Mouse (Mus musculus) urinary bladder, adult 2 months (tissue): Measurements from ENCODE around the gene Tdrd9. TPM values are rescaled to one million over a fixed set of nuclear protein-coding genes. Genes with fewer than 3 reads are reported as not detected.
"Not testable (repeated sequence)": the region's sequence is repeated elsewhere in the genome, so short reads cannot be mapped to it uniquely, and the experiment has no call there.

Experiments used
- DNase-seq: peaks from one replicate; pipeline ENCODE4 v3.0.0; 2022; ENCODE audit warnings: low spot score
- polyA plus RNA-seq: library from polyadenylated mRNA; depleted of rRNA; stranded (reverse); fragments of >200 nt; gene quantifications from 2 replicates; pipeline ENCODE4 v1.2.3, GENCODE M21; 2012

The Tdrd9 gene
- polyA plus RNA-seq, 1 experiment, result 0.06 TPM

DNA sequence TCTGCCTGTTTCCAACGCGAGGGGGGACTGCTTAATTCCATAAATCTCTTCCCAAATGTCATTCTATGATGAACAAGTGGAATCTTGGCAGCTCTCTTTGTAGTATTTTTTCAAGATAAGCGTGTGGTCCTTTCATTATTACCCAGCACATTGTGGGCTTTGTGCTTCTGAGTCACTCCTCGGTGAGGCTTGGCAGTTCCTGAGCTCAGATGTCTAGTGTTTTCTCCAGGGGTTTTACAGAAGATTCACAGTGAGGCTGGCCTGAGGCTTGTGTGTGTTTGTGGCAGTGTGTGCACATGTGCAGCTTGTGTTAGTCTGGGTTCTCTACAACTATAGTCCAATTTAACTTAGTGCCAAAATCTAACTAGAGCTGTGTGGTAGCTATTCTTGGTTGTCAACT lies 56.0 kb downstream of the Tdrd9 start:
- no peak for DNase-seq

DNA sequence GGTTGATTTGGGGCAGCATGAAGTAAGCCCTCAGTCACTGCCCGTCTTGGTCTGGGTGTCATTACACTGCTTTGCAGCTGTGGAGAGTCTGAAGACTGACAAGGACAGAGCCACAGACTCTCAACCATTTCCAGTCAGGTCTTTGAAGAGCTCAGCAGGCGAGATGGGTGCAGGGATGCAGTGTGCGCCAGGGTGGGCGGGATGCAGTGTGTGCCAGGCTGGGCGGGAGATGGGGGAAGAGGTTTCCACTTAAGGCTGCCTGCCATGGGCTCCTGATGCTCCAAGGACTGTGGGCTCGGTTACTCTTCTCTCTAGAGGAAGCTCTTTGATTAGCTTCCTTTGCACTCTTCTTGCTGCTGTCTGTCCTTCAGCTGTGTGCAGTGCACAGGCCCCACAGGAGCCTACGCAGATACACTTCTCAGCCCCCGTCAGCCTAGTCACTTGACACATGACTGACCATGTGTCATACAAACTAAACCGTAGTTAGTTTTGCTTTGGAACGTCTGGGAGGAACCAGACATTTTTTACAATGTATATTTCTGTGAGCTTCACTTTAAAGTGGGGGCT lies 62.1 kb downstream of the Tdrd9 start:
- no peak for DNase-seq

DNA sequence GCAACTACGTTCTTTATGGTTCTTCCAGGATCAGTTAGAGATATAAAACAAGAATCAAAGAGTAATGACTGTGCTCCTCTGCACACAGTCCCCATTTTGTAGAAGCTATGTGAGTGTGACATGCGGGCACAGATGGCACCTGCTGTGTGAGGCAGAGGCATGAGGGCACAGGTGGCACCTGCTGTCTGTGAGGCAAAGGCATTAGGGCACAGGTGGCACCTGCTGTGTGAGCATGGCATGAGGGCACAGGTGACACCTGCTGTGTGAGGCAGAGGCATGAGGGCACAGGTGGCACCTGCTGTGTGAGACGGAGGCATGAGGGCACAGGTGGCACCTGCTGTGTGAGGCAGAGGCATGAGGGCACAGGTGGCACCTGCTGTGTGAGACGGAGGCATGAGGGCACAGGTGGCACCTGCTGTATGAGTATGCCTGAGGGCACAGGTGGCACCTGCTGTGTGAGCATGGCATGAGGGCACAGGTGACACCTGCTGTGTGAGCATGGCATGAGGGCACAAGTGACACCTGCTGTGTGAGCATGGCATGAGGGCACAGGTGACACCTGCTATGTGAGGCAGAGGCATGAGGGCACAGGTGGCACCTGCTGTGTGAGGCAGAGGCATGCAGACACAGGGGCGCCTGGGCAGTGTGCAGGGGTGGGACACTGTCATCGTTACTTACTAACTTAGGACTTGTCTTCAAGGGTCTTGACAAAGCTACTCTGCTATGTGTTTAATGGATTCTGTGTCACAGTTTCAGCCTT lies 64.2 kb downstream of the Tdrd9 start:
- DNase-seq, result not testable (repeated sequence)

DNA sequence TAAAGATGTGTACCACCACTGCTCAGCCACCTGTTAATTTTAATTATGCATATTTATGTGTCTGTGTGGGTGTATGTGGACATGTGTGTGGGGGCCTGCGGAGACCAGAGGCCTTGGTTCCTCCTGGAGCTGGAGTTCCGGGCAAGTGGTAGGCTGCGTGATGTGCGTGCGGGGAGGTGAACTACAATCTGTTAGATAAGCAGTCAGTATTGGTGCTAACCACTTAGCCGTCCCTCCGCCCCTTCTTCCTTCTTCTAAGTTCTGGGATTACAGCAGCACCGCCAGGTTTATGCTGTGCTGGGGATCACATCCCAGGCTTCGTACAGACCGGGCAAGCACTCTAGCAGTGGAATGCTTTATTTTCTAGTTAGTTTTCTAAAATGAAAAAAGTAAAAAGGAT lies 67.1 kb downstream of the Tdrd9 start:
- DNase-seq, result no peak

DNA sequence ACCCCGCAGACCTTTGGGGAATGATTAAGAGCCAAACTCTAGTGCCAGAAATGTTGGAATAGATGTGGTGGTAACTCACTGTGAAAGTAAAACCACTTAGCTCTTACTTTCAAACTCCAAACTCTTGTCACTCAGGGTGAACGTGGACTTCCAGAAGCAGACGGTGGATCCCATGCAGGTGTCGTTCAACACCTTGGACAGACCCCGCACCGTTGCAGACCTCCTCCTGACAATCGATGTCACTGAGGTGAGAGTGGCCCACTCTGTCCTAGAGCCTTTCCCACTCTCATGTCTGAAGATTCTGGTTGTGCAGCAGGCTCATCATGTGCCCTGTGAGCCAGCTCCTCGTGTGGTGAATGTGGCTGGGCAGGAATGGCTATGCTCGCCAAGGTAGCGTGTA lies 67.8 kb downstream of the Tdrd9 start:
- DNase-seq, result no peak

DNA sequence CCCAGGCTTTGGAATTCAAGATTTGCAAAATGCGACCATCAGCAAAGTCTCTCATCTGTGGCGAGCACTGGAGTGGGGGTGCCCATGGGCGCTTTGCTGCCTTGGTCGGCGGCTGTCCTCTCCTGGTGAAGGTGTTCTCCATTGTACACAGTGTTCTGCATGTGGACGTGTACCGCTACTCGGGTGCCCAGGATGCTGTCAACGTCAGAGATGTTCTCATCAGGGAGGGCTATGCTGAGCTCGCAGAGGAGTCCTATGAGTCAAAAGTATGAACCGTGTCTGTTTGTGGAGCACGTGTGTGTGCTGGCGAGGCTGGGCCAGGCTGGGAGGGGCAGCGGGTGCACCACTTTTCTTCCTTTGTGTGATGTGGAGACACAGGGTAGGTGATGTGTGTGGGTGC lies 71.3 kb downstream of the Tdrd9 start:
- no peak for DNase-seq

DNA sequence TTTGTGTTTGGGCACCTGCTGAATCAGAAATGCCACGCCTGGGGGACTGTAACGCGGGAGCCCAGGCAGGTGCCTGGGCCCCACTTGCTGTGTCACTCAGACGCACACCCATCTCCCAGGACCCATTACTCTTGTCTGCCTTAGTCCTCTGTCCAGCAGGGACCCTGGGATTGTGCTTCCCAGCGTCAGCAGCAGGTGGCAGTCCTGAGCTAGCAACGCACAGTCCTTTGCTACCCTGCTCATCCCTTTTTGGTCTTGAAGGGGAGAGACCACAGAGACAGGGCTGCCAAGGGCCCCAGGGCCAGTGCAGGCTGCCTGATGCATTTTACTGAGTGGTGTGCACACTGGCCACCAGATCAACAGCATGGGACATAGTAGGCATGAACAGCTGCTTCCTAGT lies 106.3 kb downstream of the Tdrd9 start:
- peak; percentile 57 for DNase-seq

DNA sequence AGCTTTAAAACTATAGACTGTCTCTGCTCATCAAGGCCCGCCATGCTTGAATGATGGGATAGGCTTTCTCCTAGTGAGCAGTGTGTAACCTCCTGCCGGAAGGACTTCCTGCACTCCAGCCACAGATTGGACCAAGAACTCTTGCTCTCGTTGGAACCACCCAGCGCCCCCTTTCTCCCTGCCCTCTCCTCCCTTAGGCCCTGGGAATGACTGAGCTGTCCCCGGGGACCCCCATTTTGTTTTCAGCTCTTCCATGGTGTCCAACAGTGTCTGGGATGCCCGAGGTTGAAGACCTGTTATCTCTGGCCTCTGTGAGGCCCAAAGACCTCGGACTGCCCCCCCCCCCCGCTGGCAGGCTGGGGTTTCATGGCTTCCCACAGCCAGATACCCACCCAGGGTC lies 108.6 kb downstream of the Tdrd9 start:
- DNase-seq, result no peak

DNA sequence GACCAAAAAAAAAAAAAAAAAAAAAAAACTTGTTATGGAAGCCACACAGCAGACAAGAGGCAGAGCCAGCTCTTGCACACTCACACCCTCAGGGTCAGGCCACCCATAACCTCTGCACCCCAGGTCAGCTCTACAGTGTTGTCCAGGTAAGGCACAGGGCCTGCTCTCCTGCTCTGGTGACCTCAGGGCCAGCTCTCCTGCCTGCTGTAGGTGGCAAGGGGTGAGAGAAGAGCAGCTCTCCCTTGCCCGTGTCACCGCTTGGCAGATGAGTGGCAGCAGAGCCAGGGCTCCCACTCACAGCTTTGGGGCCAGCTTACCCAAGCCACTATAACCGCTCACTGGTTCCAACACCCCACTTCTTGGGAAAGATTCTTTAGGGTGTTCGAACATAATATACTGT lies 109.6 kb downstream of the Tdrd9 start:
- no peak for DNase-seq

DNA sequence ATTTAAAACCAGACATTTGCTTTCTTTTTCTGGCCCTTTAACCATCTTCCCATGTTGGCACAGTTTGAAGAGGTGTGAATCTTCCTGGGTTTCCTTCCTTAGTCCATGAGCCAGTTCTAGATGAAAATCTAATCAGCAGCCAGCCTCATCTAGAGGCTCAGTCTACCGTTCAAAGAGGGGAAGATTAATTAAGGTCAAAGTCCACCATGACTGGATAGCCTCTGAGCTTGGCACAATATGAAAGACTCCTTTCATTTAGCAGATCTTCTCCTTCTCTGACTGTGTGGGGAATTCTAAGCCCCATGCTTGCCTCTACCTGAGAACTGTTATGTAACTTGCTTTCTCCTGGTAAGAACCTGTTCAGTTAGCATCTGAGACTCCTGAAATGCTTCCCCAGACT lies 110.9 kb downstream of the Tdrd9 start:
- no peak for DNase-seq

DNA sequence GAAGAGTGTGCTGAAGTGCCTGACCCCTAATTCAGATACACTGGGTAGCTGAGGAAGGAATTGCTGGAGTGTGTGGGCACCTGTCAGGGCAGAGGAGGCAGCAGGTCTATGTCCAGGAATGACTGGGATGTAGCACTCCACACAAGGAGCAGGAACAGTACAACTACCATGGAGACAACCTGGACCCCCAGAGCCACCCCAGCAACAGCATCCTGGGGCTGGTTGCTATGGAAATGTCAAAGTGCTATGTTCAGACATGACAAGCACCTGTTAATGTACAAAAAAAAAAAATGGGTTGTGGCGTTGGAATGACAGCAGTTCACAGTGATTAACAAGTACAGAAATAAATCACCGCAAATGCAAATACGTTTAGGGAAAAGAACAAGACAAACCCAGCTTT lies 114.9 kb downstream of the Tdrd9 start:
- DNase-seq, result no peak

DNA sequence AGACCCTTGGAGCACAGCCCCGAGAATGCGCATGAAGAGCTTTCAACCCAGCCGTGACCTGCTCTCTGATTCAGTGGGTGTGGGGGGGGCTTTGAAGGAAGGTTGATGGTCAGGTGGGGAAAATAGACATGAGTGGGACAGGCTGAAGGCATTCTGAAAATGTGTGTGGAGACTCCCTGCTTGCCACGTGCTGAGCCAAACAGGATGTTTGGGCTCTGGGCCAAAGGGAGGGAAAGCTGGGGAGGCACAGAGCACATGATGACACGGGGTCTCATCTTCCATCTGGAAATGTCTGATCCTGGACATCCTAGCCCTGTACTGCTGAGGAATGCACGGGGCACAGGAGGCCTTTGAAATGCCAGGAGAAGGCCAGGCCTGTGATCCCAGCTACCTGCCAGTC lies 115.4 kb downstream of the Tdrd9 start:
- no peak for DNase-seq

DNA sequence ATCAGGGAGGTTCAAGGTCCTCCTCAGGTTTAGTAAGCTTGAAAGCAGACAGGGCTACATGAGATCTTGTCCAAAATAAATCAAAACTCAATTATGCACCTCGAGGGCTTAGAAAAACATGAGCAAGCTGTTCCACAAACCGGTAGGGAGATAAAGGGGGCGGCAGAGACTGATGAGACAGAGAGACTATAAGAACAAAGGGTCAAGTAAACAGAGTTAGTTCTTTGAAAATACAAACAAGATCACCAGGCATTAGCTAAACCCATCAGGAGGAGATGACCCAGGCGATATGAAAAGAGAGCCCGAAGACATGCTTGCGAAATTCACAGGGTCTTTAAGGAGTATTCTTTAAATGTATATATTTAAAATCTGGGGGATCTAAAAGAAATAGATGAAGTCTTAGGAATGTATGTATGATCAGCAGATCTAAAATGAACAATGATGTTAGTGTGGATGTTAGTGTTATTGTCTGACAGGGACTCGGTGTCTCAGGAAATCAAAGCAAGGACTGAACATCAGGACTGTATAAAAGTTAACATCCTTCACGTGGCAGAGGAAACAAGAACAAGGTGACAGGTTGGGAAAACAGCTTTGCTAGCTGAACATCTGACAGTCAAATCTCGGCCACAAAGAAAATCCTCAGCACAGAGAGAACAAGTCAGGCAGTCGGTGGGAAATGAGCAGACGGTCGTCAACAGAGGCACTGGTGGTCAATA lies 117.4 kb downstream of the Tdrd9 start:
- no peak for DNase-seq

DNA sequence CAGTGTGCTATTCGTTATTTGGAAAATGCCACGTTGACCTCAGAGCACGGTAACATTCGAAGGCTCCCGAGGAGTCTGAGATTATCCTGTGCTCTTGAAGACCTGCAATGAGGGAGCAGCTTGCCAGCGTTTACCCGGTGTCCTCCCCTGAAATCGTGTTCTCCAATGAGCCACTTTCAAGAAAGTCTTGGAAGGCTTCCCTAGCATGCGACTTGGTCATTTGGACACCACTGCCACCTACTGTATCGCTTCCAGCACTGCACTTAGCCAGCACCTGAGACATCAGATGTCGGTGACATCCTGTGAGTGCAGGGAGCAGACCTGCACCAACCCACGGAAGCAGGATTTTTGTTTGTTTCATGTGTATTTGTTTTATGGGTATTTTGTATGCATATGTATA lies 119.7 kb downstream of the Tdrd9 start:
- no peak for DNase-seq

DNA sequence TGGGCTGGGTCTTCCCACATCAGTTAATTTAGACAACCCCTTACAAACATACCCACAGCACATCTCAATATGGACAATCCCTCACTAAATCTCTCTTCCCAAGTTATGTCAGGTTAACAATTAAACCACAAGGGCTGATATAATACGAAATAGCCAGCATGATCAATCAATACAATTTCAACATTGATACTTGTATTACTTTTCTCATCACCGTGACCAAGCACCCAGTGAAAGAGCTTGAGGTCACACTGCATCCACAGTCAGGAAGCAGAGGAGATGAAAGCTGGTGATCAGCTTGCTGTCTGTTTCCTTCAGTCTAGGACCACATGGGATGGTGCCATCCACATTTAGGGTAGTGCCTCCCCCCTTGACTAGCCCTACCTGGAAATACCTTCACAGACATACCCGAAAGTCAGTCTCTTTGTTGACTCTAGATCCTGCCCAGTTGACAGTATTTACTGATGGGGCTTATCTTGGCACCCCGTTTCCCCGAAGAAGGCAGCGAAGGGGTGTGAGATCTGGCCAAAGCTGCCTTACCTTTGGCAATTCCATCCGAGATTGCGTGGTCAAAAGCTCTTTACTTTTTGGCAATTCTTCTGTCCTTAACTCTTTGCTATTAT lies 123.0 kb downstream of the Tdrd9 start:
- DNase-seq, result no peak

DNA sequence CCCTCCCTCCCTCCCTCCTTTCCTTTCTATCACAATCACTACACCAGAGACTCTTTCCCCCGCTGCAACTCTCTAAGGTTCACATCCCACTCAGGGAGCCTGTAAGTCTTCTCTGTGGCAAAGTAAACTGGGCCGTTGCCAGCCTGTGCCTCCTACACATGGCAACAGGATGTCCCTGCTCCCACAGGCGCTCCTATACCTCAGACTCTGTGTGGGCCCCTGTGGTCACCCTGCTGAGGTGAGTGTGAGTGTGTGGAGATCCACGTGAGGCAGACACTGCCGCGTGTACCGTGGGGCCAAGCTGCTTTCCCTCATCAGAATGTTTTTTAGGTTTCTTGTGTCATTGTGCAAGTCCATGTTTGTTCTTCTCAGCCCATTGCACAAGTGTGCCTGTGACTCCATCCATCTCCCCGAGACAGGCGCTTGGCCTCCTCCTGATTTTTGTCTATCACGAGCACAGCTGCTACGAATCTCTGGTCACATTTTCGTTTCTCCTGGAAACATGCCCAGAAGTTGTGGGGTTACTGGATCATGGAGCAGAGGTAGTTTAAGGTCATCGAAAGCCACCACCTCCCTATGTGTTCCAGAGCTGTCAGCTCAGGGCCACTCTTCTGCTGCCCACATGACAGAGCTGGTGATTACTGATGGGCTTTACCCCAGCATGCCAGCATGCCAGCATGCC lies 124.8 kb downstream of the Tdrd9 start:
- DNase-seq, result no peak

DNA sequence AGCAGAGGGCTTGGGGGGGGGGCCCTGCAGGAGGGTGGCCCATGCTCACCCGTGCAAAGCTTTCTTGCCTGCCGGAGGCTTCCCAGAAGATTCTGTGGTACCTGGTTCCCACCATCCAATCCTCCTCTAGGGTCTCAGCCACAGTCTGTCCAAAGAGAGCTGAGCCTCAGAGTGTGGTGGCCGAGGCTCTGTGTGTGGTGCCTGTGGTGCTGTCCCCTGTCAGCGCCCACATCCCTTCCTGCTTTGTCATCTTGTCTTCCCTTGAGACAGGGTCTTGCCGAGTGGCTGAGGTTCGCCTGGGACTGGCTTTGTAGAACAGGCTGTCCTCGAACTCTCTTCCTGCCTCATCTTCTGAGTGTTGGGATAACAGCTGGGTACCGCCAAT lies 125.4 kb downstream of the Tdrd9 start:
- no peak for DNase-seq

DNA sequence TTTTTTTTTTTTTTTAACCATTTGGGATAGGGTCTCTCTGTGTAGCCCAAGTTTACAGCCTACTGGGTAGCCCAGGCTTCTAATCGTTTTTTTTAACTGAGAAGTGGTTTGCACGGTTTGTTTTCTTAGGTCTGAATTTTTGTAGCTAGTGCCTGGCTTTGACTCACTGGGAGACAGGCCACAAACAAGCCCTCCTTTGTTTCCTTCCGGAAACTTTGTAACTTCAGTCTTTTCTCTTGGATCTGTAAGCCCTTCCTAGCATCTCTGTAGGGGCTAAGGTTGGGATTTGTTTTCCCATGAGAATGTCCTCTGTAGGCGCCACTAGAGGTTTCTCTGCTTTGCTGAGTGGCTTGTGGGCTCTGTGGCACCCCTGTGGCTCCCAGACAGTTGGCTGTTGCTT lies 128.7 kb downstream of the Tdrd9 start:
- DNase-seq, result no peak

DNA sequence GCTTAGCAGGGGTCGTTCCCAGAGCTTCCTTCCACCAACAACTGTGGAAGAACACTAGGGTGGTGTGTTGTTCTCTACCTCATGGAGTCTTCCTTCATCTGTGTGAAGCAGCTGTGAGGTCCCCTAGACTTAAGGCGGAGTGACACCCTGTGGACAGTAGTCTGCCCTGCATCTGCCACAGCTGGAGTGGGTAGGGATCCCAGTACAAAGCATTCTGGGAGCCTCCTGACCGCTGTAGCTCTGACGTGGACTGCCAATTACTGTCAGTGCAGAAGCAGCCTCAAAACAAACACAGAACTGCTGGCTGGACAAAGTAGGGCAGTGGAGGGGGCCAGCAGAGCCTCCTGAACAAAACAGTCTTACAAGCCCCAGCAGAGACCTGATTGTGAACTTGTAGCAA lies 129.7 kb downstream of the Tdrd9 start:
- DNase-seq, result no peak

DNA sequence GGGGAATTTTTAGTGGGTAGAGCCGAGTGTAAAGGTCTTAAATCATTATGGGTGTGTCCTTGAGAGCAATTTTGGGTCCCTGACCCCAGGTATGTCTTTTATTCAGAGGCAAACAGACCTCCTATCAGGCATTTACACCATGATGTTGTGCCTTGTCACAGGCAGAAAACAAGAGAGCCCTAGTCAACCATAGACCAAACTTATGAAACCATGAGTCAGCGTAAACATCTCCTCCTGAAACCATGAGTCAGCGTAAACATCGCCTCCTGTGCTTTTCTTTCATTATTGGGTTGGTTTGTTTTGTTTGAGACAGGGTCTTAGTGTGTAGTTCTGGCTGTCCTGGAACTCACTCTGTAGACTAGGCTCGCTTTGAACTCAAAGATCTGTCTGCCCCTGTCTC lies 131.8 kb downstream of the Tdrd9 start:
- no peak for DNase-seq

DNA sequence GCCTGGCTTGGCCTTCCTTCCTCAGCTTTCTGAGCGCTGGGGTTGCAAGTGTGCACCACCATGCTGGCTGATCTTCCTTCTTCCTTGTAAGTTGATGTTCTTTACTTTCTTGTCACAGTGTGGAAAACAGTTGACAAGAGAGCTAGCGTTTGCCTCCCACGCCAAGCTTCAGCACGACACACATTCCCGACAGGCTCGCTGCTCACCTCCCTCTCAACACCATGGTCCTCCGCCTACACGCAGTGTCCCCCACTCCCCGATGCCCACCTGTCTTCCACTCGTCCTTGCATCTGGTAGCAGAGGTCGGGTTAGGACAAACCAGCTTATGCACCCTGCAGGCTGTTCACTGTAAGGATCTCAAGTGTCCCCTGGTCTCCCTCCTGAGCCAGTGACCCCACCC lies 133.5 kb downstream of the Tdrd9 start:
- DNase-seq, result no peak

DNA sequence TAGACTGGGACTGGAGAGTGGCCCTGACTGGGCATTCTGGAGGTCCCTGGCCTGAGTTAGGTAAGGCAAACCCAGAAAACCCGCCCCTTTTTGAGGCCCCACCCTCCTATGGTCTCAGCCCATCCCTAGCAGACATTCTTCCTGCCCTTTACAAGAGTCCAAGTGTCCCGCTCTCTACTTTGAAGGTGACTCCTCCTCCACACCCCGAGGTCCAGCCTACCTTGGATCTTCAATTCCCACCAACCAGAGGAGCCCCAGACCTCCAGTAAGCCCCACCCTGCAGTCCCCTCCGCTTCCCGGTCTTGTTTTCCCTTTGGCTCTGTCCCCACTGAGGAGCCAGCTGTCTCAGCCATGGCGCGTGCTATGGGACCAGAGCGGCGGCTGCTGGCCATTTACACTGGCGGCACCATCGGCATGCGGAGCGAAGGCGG lies 135.2 kb downstream of the Tdrd9 start, which contains the start of gene Aspg:
Gene Aspg, plus strand, starts transcription at position 139 of the 431 bp plus-strand sequence.
- DNase-seq, result peak; percentile 20
